Mouse (Mus musculus): ENCODE data around the gene Gpa33. TPM values are rescaled to one million over a fixed set of nuclear protein-coding genes. Genes with fewer than 3 reads are reported as not detected.

Gene Gpa33
- total and polyA plus RNA-seq, 3 experiments, result not detected

DNA sequence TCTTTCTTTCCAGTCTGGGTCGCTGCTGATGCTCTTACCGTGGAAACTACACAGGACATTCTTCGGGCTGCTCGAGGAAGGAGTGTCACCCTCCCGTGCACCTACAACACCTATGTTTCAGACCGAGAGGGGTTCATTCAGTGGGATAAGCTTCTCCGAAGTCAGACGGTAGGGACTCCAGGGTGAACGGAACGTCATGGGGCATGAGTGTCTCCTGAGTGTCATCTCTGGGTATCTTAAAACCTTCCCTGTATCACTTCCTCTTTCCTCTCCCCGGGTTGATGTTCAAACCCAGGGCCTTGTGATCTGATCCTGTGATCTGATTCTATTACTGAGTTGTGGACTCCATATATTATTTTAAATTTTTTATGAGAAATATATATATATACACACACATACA, 16.6 kb downstream of the Gpa33 start:
- H3K27me3 ChIP-seq (ENCODE audit: control insufficient read depth in 1 of 2, insufficient read depth in 2 of 2, low read length in 2 of 2), result no peaks in the 10 kb centered on the region
- DNase-seq (ENCODE audit: low read depth, low spot score), result peak; percentile 68
- peak overlapping the region; percentile 15; the same call in 1 of the 2 replicates for H3K27ac ChIP-seq (ENCODE audit: control insufficient read depth, low read depth, low read length)
- H3K79me2 ChIP-seq (ENCODE audit: control insufficient read depth, insufficient read depth, low read length, poor library complexity), result no peaks in the 10 kb centered on the region
- H3K4me1 ChIP-seq (ENCODE audit: control insufficient read depth in 1 of 2, insufficient read depth in 2 of 2, low read length in 2 of 2), result peaks cover 4 to 26% of the 10 kb centered on the region in 2 experiments; a peak in 3 of 4 replicates
- TF ChIP-seq USF1 (IDR thresholded peaks at IDR 0.05; ENCODE audit: low read depth, low read length) (no peak), GATA1 (IDR thresholded peaks at IDR 0.05; ENCODE audit: low read depth, low read length) (0 out of 2 replicates have a peak, but pooled peaks have one; percentile 2)
- peaks cover 0 to 11% of the 10 kb centered on the region in 2 experiments; a peak in 2 of 4 replicates for H3K36me3 ChIP-seq (ENCODE audit: control insufficient read depth in 1 of 2, insufficient read depth in 2 of 2, low read length in 2 of 2)
- no peaks in the 10 kb centered on the region for H3K9me3 ChIP-seq (replicated peaks; ENCODE audit: insufficient read depth, low read length)
- peak overlapping the region in 1 of 2 experiments; percentile 13; a peak in 1 of 4 replicates for H3K4me3 ChIP-seq (ENCODE audit: control insufficient read depth in 1 of 2, insufficient read depth in 1 of 2, low read depth in 2 of 2, low read length in 2 of 2)
- no peak overlapping the region for H3K9ac ChIP-seq (ENCODE audit: control insufficient read depth, low read depth, low read length, poor library complexity, severe bottlenecking)

DNA sequence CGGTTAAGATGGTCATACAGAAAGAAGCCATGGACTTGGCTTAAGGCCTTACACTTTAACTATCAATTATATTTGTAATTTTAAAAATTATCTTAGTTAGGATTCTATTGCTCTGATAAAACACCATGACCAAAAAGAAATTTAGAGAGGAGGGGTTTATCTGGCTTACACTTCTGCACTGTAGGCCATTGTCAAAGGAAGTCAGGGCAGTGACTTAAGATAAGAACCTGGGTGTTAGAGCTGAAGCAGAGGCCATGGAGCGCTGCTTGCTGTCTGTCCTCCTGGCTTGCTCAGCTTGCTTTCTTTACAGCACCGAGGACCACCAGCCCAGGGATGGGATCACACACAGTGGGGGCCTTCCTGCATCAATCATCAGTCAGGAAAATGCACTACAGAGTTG, 17.6 kb downstream of the Gpa33 start:
- H3K36me3 ChIP-seq (ENCODE audit: control insufficient read depth in 1 of 2, insufficient read depth in 2 of 2, low read length in 2 of 2), result peaks cover 0 to 11% of the 10 kb centered on the region in 2 experiments; a peak in 2 of 4 replicates
- H3K9me3 ChIP-seq (replicated peaks; ENCODE audit: insufficient read depth, low read length), result no peaks in the 10 kb centered on the region
- H3K4me3 ChIP-seq (ENCODE audit: control insufficient read depth in 1 of 2, insufficient read depth in 1 of 2, low read depth in 2 of 2, low read length in 2 of 2), result no peak overlapping the region
- H3K27me3 ChIP-seq (ENCODE audit: control insufficient read depth in 1 of 2, insufficient read depth in 2 of 2, low read length in 2 of 2), result no peaks in the 10 kb centered on the region
- H3K79me2 ChIP-seq (ENCODE audit: control insufficient read depth, insufficient read depth, low read length, poor library complexity), result no peaks in the 10 kb centered on the region
- H3K27ac ChIP-seq (ENCODE audit: control insufficient read depth, low read depth, low read length), result no peak overlapping the region
- H3K9ac ChIP-seq (ENCODE audit: control insufficient read depth, low read depth, low read length, poor library complexity, severe bottlenecking), result no peak overlapping the region
- no peak for TF ChIP-seq CTCF (IDR thresholded peaks at IDR 0.05 in 2 of 3, conservative IDR thresholded peaks at IDR 0.05 in 1 of 3; ENCODE audit: control insufficient read depth in 1 of 3, insufficient read depth in 1 of 3, low read depth in 2 of 3, low read length in 3 of 3, poor library complexity in 1 of 3, severe bottlenecking in 1 of 3)
- no peak for TF ChIP-seq USF2 (IDR thresholded peaks at IDR 0.05; ENCODE audit: borderline replicate concordance in 1 of 2, insufficient read depth in 1 of 2, low read depth in 1 of 2, low read length in 2 of 2)
- TF ChIP-seq MAFK (IDR thresholded peaks at IDR 0.05; ENCODE audit: borderline replicate concordance, low read depth, low read length), result no peak
- TF ChIP-seq POLR2AphosphoS5 (IDR thresholded peaks at IDR 0.05; ENCODE audit: borderline replicate concordance, low read depth, low read length), result no peak
- peak; percentile 96 for TF ChIP-seq GATA1 (IDR thresholded peaks at IDR 0.05; ENCODE audit: low read depth, low read length)
- no peak for TF ChIP-seq KAT2A (conservative IDR thresholded peaks at IDR 0.05; ENCODE audit: low read depth, low read length)
- TF ChIP-seq USF1 (IDR thresholded peaks at IDR 0.05; ENCODE audit: low read depth, low read length), result no peak
- TF ChIP-seq UBTF (IDR thresholded peaks at IDR 0.05; ENCODE audit: borderline replicate concordance, insufficient read depth, low read depth, low read length), result peak; percentile 100
- TF ChIP-seq TAL1 (IDR thresholded peaks at IDR 0.05; ENCODE audit: low read length), result peak; percentile 62
- no peak for TF ChIP-seq NELFE (IDR thresholded peaks at IDR 0.05; ENCODE audit: low read depth, low read length)
- TF ChIP-seq CHD2 (IDR thresholded peaks at IDR 0.05; ENCODE audit: low read length), result no peak
- peak; percentile 63 for TF ChIP-seq ETS1 (IDR thresholded peaks at IDR 0.05; ENCODE audit: low read depth, low read length)
- peak; percentile 87 to 88 for TF ChIP-seq EP300 (IDR thresholded peaks at IDR 0.05; ENCODE audit: low read depth in 1 of 2, low read length in 2 of 2)
- TF ChIP-seq TBP (IDR thresholded peaks at IDR 0.05; ENCODE audit: low read depth, low read length), result peak; percentile 99
- TF ChIP-seq RCOR1 (IDR thresholded peaks at IDR 0.05; ENCODE audit: low read depth, low read length), result peak; percentile 65; the same call in 1 of the 2 replicates
- TF ChIP-seq TCF12 (IDR thresholded peaks at IDR 0.05; ENCODE audit: low read depth, low read length), result peak; percentile 85
- DNase-seq (ENCODE audit: low read depth, low spot score), result peak; percentile 69
- peaks cover 4 to 26% of the 10 kb centered on the region in 2 experiments; a peak in 3 of 4 replicates for H3K4me1 ChIP-seq (ENCODE audit: control insufficient read depth in 1 of 2, insufficient read depth in 2 of 2, low read length in 2 of 2)

Measured in MEL (cell line).